Mouse (Mus musculus): ENCODE data around the gene Ppcs. TPM values are rescaled to one million over a fixed set of nuclear protein-coding genes. Genes with fewer than 3 reads are reported as not detected.
A peak's percentile ranks its signal among the peaks of the same experiment; 100 is the strongest.

The Ppcs gene
- polyA plus RNA-seq, 1 experiment from 2014 or later = 27.5 TPM

GRCm38 (mm10) chr4:119447261-119447660 lies 25.0 kb upstream of the Ppcs start:
- Histone ChIP-seq H3K27me3 (ENCODE audit: low read depth, poor library complexity, severe bottlenecking) (no peaks in the 10 kb centered on the region), H3K27ac (replicated peaks) (no peak overlapping the region), H3K36me3 (no peaks in the 10 kb centered on the region), H3K4me3 (no peak overlapping the region), H3K9me3 (replicated peaks) (no peaks in the 10 kb centered on the region), H3K4me1 (peaks cover 5% of the 10 kb centered on the region)
- no peak for DNase-seq (ENCODE audit: low spot score)
- WGBS = 95% methylated on average over 6 of the region's 6 CpGs

GRCm38 (mm10) chr4:119442539-119442938 lies 20.3 kb upstream of the Ppcs start:
- Histone ChIP-seq H3K4me1 (peaks cover 5% of the 10 kb centered on the region), H3K27me3 (ENCODE audit: low read depth, poor library complexity, severe bottlenecking) (no peaks in the 10 kb centered on the region), H3K36me3 (no peaks in the 10 kb centered on the region), H3K9me3 (replicated peaks) (no peaks in the 10 kb centered on the region), H3K4me3 (no peak overlapping the region), H3K27ac (replicated peaks) (no peak overlapping the region)
- 40% methylated on average over 6 of the region's 6 CpGs for WGBS
- DNase-seq (ENCODE audit: low spot score) = no peak

GRCm38 (mm10) chr4:119441836-119442235 lies 19.6 kb upstream of the Ppcs start:
- Histone ChIP-seq H3K4me3 (no peak overlapping the region), H3K36me3 (no peaks in the 10 kb centered on the region), H3K27ac (replicated peaks) (no peak overlapping the region), H3K4me1 (peaks cover 5% of the 10 kb centered on the region), H3K27me3 (ENCODE audit: low read depth, poor library complexity, severe bottlenecking) (no peaks in the 10 kb centered on the region), H3K9me3 (replicated peaks) (no peaks in the 10 kb centered on the region)
- 94% methylated on average over 4 of the region's 4 CpGs for WGBS
- DNase-seq (ENCODE audit: low spot score) = no peak

GRCm38 (mm10) chr4:119437936-119438335 lies 15.7 kb upstream of the Ppcs start:
- H3K9me3 ChIP-seq (replicated peaks) = peaks cover 9% of the 10 kb centered on the region; the same call in 1 of the 2 replicates
- no peak overlapping the region for H3K27ac ChIP-seq (replicated peaks)
- no peak overlapping the region for H3K4me3 ChIP-seq
- H3K27me3 ChIP-seq (ENCODE audit: low read depth, poor library complexity, severe bottlenecking) = no peaks in the 10 kb centered on the region
- no peak for DNase-seq (ENCODE audit: low spot score)
- H3K4me1 ChIP-seq = peaks cover 5% of the 10 kb centered on the region
- WGBS = 91% methylated on average over 2 of the region's 2 CpGs
- no peaks in the 10 kb centered on the region for H3K36me3 ChIP-seq

GRCm38 (mm10) chr4:119430678-119431077 lies 8.5 kb upstream of the Ppcs start:
- WGBS = 40% methylated on average over 5 of the region's 5 CpGs
- Histone ChIP-seq H3K27ac (replicated peaks) (no peak overlapping the region), H3K4me3 (no peak overlapping the region), H3K4me1 (no peaks in the 10 kb centered on the region), H3K27me3 (ENCODE audit: low read depth, poor library complexity, severe bottlenecking) (peaks cover 6% of the 10 kb centered on the region; the same call in 1 of the 2 replicates), H3K36me3 (no peaks in the 10 kb centered on the region), H3K9me3 (replicated peaks) (peaks cover 3% of the 10 kb centered on the region; the same call in 1 of the 2 replicates)
- no peak for DNase-seq (ENCODE audit: low spot score)

GRCm38 (mm10) chr4:119427680-119428079 lies 5.5 kb upstream of the Ppcs start:
- Histone ChIP-seq H3K4me1 (peaks cover 8% of the 10 kb centered on the region), H3K36me3 (no peaks in the 10 kb centered on the region), H3K27me3 (ENCODE audit: low read depth, poor library complexity, severe bottlenecking) (peaks cover 31% of the 10 kb centered on the region), H3K4me3 (no peak overlapping the region), H3K27ac (replicated peaks) (no peak overlapping the region), H3K9me3 (replicated peaks) (no peaks in the 10 kb centered on the region)
- DNase-seq (ENCODE audit: low spot score) = no peak
- WGBS = 54% methylated on average over 2 of the region's 2 CpGs

- no peak for DNase-seq (ENCODE audit: low spot score)
- H3K27ac ChIP-seq (replicated peaks) = no peak overlapping the region
- H3K27me3 ChIP-seq (ENCODE audit: low read depth, poor library complexity, severe bottlenecking) = peaks cover 31% of the 10 kb centered on the region
- no peak overlapping the region for H3K4me3 ChIP-seq
- H3K9me3 ChIP-seq (replicated peaks) = no peaks in the 10 kb centered on the region
- H3K4me1 ChIP-seq = peaks cover 20% of the 10 kb centered on the region
- WGBS = 83% methylated on average over 2 of the region's 2 CpGs
- no peaks in the 10 kb centered on the region for H3K36me3 ChIP-seq
These were observed 3.4 kb upstream of the Ppcs start for GRCm38 (mm10) chr4:119425601-119426000.

- no peak overlapping the region for H3K4me3 ChIP-seq
- no peak overlapping the region for H3K27ac ChIP-seq (replicated peaks)
- DNase-seq (ENCODE audit: low spot score) = no peak
- H3K9me3 ChIP-seq (replicated peaks) = no peaks in the 10 kb centered on the region
- 91% methylated on average over 2 of the region's 2 CpGs for WGBS
- H3K27me3 ChIP-seq (ENCODE audit: low read depth, poor library complexity, severe bottlenecking) = peaks cover 31% of the 10 kb centered on the region
- no peaks in the 10 kb centered on the region for H3K36me3 ChIP-seq
- peaks cover 20% of the 10 kb centered on the region for H3K4me1 ChIP-seq
These were observed 2.9 kb upstream of the Ppcs start for GRCm38 (mm10) chr4:119425077-119425476.

- Histone ChIP-seq H3K27ac (replicated peaks) (peak overlapping the region; percentile 87), H3K9me3 (replicated peaks) (no peaks in the 10 kb centered on the region), H3K4me3 (peak overlapping the region; percentile 81), H3K4me1 (peaks cover 20% of the 10 kb centered on the region), H3K27me3 (ENCODE audit: low read depth, poor library complexity, severe bottlenecking) (peaks cover 25% of the 10 kb centered on the region), H3K36me3 (peaks cover 11% of the 10 kb centered on the region; the same call in 1 of the 2 replicates)
- DNase-seq (ENCODE audit: low spot score) = no peak
- under 1% methylated on average over 31 of the region's 31 CpGs for WGBS
These were observed 313 bp downstream of the Ppcs start for GRCm38 (mm10) chr4:119421921-119422293.

GRCm38 (mm10) chr4:119421191-119421590 lies 1.0 kb downstream of the Ppcs start:
- no peak for DNase-seq (ENCODE audit: low spot score)
- Histone ChIP-seq H3K4me1 (peaks cover 20% of the 10 kb centered on the region), H3K36me3 (peaks cover 11% of the 10 kb centered on the region; the same call in 1 of the 2 replicates), H3K9me3 (replicated peaks) (no peaks in the 10 kb centered on the region), H3K27me3 (ENCODE audit: low read depth, poor library complexity, severe bottlenecking) (peaks cover 25% of the 10 kb centered on the region), H3K4me3 (peak overlapping the region; percentile 81), H3K27ac (replicated peaks) (peak overlapping the region; percentile 87; the same call in 1 of the 2 replicates)
- WGBS = 82% methylated on average over 3 of the region's 3 CpGs

- H3K36me3 ChIP-seq = peaks cover 11% of the 10 kb centered on the region; the same call in 1 of the 2 replicates
- no peak overlapping the region for H3K27ac ChIP-seq (replicated peaks)
- peaks cover 39% of the 10 kb centered on the region for H3K4me1 ChIP-seq
- 94% methylated on average over 3 of the region's 3 CpGs for WGBS
- no peaks in the 10 kb centered on the region for H3K9me3 ChIP-seq (replicated peaks)
- DNase-seq (ENCODE audit: low spot score) = no peak
- no peak overlapping the region for H3K4me3 ChIP-seq
- 0 out of 2 replicates have a peak, but pooled peaks cover 4% of the 10 kb centered on the region for H3K27me3 ChIP-seq (ENCODE audit: low read depth, poor library complexity, severe bottlenecking)
These were observed 4.3 kb downstream of the Ppcs start for GRCm38 (mm10) chr4:119417894-119418293.

- 80% methylated on average over 3 of the region's 3 CpGs for WGBS
- DNase-seq (ENCODE audit: low spot score) = no peak
These were observed 5.0 kb downstream of the Ppcs start for GRCm38 (mm10) chr4:119417270-119417669.

GRCm38 (mm10) chr4:119415072-119415753 lies 7.0 kb downstream of the Ppcs start, which contains the start of gene Ccdc30:
Ccdc30 (minus strand) TSS chr4:119415521.
- peaks cover 11% of the 10 kb centered on the region; the same call in 1 of the 2 replicates for H3K36me3 ChIP-seq
- no peaks in the 10 kb centered on the region for H3K9me3 ChIP-seq (replicated peaks)
- peak within 1 kb of the TSS; percentile 86 for H3K27ac ChIP-seq (replicated peaks)
- DNase-seq (ENCODE audit: low spot score) = peak; percentile 99
- H3K27me3 ChIP-seq (ENCODE audit: low read depth, poor library complexity, severe bottlenecking) = 0 out of 2 replicates have a peak, but pooled peaks cover 4% of the 10 kb centered on the region
- H3K4me3 ChIP-seq = peak within 1 kb of the TSS; percentile 74
- WGBS = under 1% methylated on average over 49 of the region's 49 CpGs
- H3K4me1 ChIP-seq = peaks cover 25% of the 10 kb centered on the region

More at GRCm38 (mm10) chr4:119417270-119417669, 5.0 kb downstream of the Ppcs start:
- H3K4me3 ChIP-seq = no peak overlapping the region
- H3K4me1 ChIP-seq = peaks cover 36% of the 10 kb centered on the region
- H3K9me3 ChIP-seq (replicated peaks) = no peaks in the 10 kb centered on the region
- H3K36me3 ChIP-seq = peaks cover 11% of the 10 kb centered on the region; the same call in 1 of the 2 replicates
- H3K27ac ChIP-seq (replicated peaks) = no peak overlapping the region
- H3K27me3 ChIP-seq (ENCODE audit: low read depth, poor library complexity, severe bottlenecking) = 0 out of 2 replicates have a peak, but pooled peaks cover 4% of the 10 kb centered on the region

Data from midbrain, embryonic 10.5 days (tissue).